Mouse (Mus musculus): ENCODE measurements around the gene Fam181a.

The Fam181a gene

GRCm38 (mm10) chr12:103358951-103359801 lies 48.4 kb downstream of the Fam181a start:
- DNase-seq (ENCODE audit: low spot score) = no peak

- DNase-seq (ENCODE audit: low spot score) = no peak
Observed at GRCm38 (mm10) chr12:103360812-103361211, 50.0 kb downstream of the Fam181a start.

DNA sequence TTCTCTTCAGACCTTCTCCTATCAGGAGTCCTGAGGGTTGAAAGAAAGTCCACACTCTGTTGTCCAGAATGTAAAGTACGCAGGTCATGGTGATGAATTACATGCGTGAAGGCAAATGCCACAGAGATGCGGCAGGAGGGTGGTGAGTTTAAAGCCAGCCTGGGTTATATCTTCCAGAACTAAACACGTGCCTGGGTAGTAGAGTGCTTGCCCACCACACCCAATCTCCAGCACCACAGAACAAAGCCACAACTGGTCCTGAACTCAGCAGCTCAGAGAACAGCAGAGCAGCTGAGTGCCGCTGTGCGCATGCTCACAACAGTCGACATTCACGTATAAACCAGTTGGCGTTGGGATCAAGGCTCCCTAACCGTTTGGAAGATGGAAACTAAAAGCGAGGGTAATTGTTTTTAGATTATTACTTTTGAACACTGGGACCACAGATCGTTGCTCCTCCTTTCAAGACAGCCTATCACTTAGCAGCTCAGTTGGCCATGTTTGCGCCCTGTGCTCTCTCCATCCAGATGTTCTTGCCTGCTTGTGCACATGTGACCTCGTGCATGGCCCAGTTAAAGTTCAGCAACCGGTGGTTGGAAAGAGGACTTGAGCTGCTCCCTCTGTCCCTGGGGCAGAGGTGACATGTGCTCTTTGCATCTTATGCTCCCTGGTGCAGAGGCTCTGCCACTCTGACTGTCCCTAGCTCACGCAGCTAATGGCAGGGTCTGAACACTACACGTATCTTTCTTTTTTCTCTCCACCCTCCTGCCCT lies 50.9 kb downstream of the Fam181a start:
- DNase-seq (ENCODE audit: low spot score) = no peak

DNA sequence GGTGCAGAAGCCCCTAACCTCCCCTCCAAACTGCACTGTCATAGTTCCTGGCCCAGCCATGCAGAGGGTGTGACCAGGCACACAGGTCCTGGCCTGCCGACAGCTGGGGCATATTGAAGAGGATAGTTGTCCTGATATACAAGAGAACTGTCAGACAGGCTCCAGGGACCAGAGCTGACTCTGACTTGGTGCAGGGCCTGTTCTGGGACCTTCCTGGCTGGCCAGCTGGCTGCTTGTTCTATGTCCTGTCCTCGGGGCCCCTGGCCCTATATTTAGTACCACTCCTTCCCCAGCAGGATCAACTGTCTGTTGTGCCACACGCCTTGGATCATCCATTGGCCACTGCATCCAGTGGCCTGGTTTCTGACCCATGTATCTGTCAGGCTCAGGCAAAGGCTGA lies 51.6 kb downstream of the Fam181a start:
- no peak for DNase-seq (ENCODE audit: low spot score)

All from layer of hippocampus, adult 9-10 months (tissue).